Mouse (Mus musculus): Measurements from ENCODE around the gene Nrp2. TPM values are rescaled to one million over a fixed set of nuclear protein-coding genes. Genes with fewer than 3 reads are reported as not detected.

Nrp2 gene
- total and polyA plus RNA-seq, 3 experiments: not detected

GRCm38 (mm10) chr1:62664960-62665645 is 38.0 kb upstream of the Nrp2 start:
- Histone ChIP-seq H3K79me2 (ENCODE audit: control insufficient read depth, insufficient read depth, low read length, poor library complexity) (no peaks in the 10 kb centered on the region), H3K27me3 (ENCODE audit: control insufficient read depth in 1 of 2, insufficient read depth in 2 of 2, low read length in 2 of 2) (no peaks in the 10 kb centered on the region), H3K27ac (ENCODE audit: control insufficient read depth, low read depth, low read length) (no peak overlapping the region), H3K9me3 (replicated peaks; ENCODE audit: insufficient read depth, low read length) (no peaks in the 10 kb centered on the region), H3K9ac (ENCODE audit: control insufficient read depth, low read depth, low read length, poor library complexity, severe bottlenecking) (no peak overlapping the region), H3K36me3 (ENCODE audit: control insufficient read depth in 1 of 2, insufficient read depth in 2 of 2, low read length in 2 of 2) (no peaks in the 10 kb centered on the region), H3K4me3 (ENCODE audit: control insufficient read depth in 1 of 2, insufficient read depth in 1 of 2, low read depth in 2 of 2, low read length in 2 of 2) (no peak overlapping the region), H3K4me1 (ENCODE audit: control insufficient read depth in 1 of 2, insufficient read depth in 2 of 2, low read length in 2 of 2) (no peaks in the 10 kb centered on the region)
- DNase-seq (ENCODE audit: low read depth, low spot score): no peak
- TF ChIP-seq RAD21 (IDR thresholded peaks at IDR 0.05; ENCODE audit: low read depth, low read length): no peak
- TF ChIP-seq POLR2AphosphoS2 (IDR thresholded peaks at IDR 0.05; ENCODE audit: low read length): no peak
- no peak for TF ChIP-seq MAX (IDR thresholded peaks at IDR 0.05; ENCODE audit: low read length)
- TF ChIP-seq GATA1 (IDR thresholded peaks at IDR 0.05; ENCODE audit: low read depth, low read length): no peak
- TF ChIP-seq MXI1 (IDR thresholded peaks at IDR 0.05; ENCODE audit: low read depth, low read length): no peak
- TF ChIP-seq MYB (IDR thresholded peaks at IDR 0.05; ENCODE audit: low read depth, low read length): no peak
- no peak for TF ChIP-seq ETS1 (IDR thresholded peaks at IDR 0.05; ENCODE audit: low read depth, low read length)
- no peak for TF ChIP-seq ZMIZ1 (IDR thresholded peaks at IDR 0.05; ENCODE audit: low read depth, low read length)
- no peak for TF ChIP-seq E2F4 (IDR thresholded peaks at IDR 0.05; ENCODE audit: borderline replicate concordance, low read depth, low read length)

GRCm38 (mm10) chr1:62665771-62666730 is 37.0 kb upstream of the Nrp2 start:
- no peaks in the 10 kb centered on the region for H3K27me3 ChIP-seq (ENCODE audit: control insufficient read depth in 1 of 2, insufficient read depth in 2 of 2, low read length in 2 of 2)
- no peaks in the 10 kb centered on the region for H3K4me1 ChIP-seq (ENCODE audit: control insufficient read depth in 1 of 2, insufficient read depth in 2 of 2, low read length in 2 of 2)
- no peak for DNase-seq (ENCODE audit: low read depth, low spot score)
- H3K36me3 ChIP-seq (ENCODE audit: control insufficient read depth in 1 of 2, insufficient read depth in 2 of 2, low read length in 2 of 2): no peaks in the 10 kb centered on the region
- no peak overlapping the region for H3K9ac ChIP-seq (ENCODE audit: control insufficient read depth, low read depth, low read length, poor library complexity, severe bottlenecking)
- H3K9me3 ChIP-seq (replicated peaks; ENCODE audit: insufficient read depth, low read length): no peaks in the 10 kb centered on the region
- no peak overlapping the region for H3K4me3 ChIP-seq (ENCODE audit: control insufficient read depth in 1 of 2, insufficient read depth in 1 of 2, low read depth in 2 of 2, low read length in 2 of 2)
- H3K79me2 ChIP-seq (ENCODE audit: control insufficient read depth, insufficient read depth, low read length, poor library complexity): no peaks in the 10 kb centered on the region
- no peak overlapping the region for H3K27ac ChIP-seq (ENCODE audit: control insufficient read depth, low read depth, low read length)
- TF ChIP-seq TBP (IDR thresholded peaks at IDR 0.05; ENCODE audit: low read depth, low read length) (no peak), USF2 (IDR thresholded peaks at IDR 0.05; ENCODE audit: borderline replicate concordance in 1 of 2, insufficient read depth in 1 of 2, low read depth in 1 of 2, low read length in 2 of 2) (no peak), MYC (IDR thresholded peaks at IDR 0.05; ENCODE audit: low read depth, low read length) (no peak), USF1 (IDR thresholded peaks at IDR 0.05; ENCODE audit: low read depth, low read length) (no peak), ZC3H11A (IDR thresholded peaks at IDR 0.05; ENCODE audit: low read depth, low read length) (no peak), ETS1 (IDR thresholded peaks at IDR 0.05; ENCODE audit: low read depth, low read length) (no peak), TCF12 (IDR thresholded peaks at IDR 0.05; ENCODE audit: low read depth, low read length) (no peak)
